Mouse (Mus musculus) liver, adult 2 months (tissue): ENCODE data around the gene Prnp.

Source experiments
- CTCF ChIP-seq: fragments of 200-500 bp; IDR thresholded peaks from 2 replicates; pipeline ENCODE4 v1.5.1; 2011; ENCODE audit warnings: low read depth, low read length, control low read depth
- POLR2A ChIP-seq: fragments of 200-500 bp; IDR thresholded peaks from 2 replicates; pipeline ENCODE4 v1.6.1; 2011; ENCODE audit warnings: low read length, control low read depth; ENCODE audit not compliant: insufficient read depth; ENCODE audit errors: extremely low read depth

DNA sequence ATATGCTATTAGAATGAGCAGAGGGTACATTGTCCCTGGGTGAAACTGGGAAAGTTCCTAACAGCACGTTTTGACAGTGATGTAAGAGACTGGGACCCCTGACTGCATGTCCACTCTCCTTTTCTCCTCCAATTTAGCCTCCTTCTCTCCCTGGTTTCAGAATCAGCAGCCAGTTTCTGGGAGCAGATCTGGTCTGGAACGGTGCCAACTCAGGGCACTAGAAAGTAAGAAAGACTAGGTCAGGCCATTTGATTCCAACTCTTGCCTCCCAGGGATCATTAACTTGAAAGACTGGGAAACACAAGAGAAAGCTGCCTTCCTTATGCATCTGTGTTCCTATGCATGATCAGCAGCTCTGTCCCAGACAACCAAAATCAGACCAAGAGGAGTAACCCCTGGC, 42.7 kb downstream of the Prnp start:
- TF ChIP-seq POLR2A: no peak
- no peak for TF ChIP-seq CTCF
